Mouse (Mus musculus): ENCODE results near the gene Gm8279.
"Not testable (repeated sequence)": the region's sequence is repeated elsewhere in the genome, so short reads cannot be mapped to it uniquely, and the experiment has no call there.

Gene Gm8279

GRCm38 (mm10) chr14:5131219-5131618 is at the start of gene Gm8279:
Gene Gm8279 (plus strand): TSS chr14:5131519.
- DNase-seq (ENCODE audit: low spot score in 2 of 2): not testable (repeated sequence)

- DNase-seq (ENCODE audit: low spot score in 2 of 2): not testable (repeated sequence)
These were observed 32.9 kb downstream of the Gm8279 start, which contains the start of gene Gm3317 for GRCm38 (mm10) chr14:5164235-5164634. Gene Gm3317 (plus strand): TSS chr14:5164535.

- DNase-seq (ENCODE audit: low spot score in 2 of 2): not testable (repeated sequence)
These were observed 54.2 kb downstream of the Gm8279 start, which contains the start of gene Gm8271 for GRCm38 (mm10) chr14:5185493-5185892. Gene Gm8271 (plus strand): TSS chr14:5185793.

Measured in frontal cortex, postnatal 10 days (tissue).